Mouse (Mus musculus): Measurements from ENCODE around the gene Nisch. TPM values are rescaled to one million over a fixed set of nuclear protein-coding genes. Genes with fewer than 3 reads are reported as not detected.

Nisch gene
- polyA plus RNA-seq, 1 experiment from 2014 or later, result 197 TPM

GRCm38 (mm10) chr14:31179677-31180365 lies 36.9 kb downstream of the Nisch start:
- Histone ChIP-seq H3K27me3 (ENCODE audit: insufficient read depth, low read length) (no peaks in the 10 kb centered on the region), H3K36me3 (ENCODE audit: insufficient read depth, low read length) (peaks cover 87% of the 10 kb centered on the region), H3K9ac (ENCODE audit: low read depth, low read length) (no peak overlapping the region), H3K4me3 (replicated peaks; ENCODE audit: low read depth, low read length) (no peak overlapping the region), H3K9me3 (replicated peaks; ENCODE audit: low read length) (no peaks in the 10 kb centered on the region), H3K27ac (no peak overlapping the region), H3K4me1 (replicated peaks; ENCODE audit: insufficient read depth, low read length) (no peaks in the 10 kb centered on the region), H3K4me2 (ENCODE audit: low read length) (no peak overlapping the region)
- TF ChIP-seq CTCF (IDR thresholded peaks at IDR 0.05; ENCODE audit: low read depth), result no peak
- DNase-seq (ENCODE audit: low spot score) (no peak), ATAC-seq (replicated peaks; ENCODE audit: low FRiP score, low read depth) (no peak)
- 92% methylated on average over 12 of the region's 12 CpGs for WGBS

GRCm38 (mm10) chr14:31177715-31178114 lies 39.0 kb downstream of the Nisch start:
- no peak overlapping the region for H3K9ac ChIP-seq (ENCODE audit: low read depth, low read length)
- H3K36me3 ChIP-seq (ENCODE audit: insufficient read depth, low read length), result peaks cover 96% of the 10 kb centered on the region
- H3K9me3 ChIP-seq (replicated peaks; ENCODE audit: low read length), result no peaks in the 10 kb centered on the region
- H3K4me1 ChIP-seq (replicated peaks; ENCODE audit: insufficient read depth, low read length), result no peaks in the 10 kb centered on the region
- DNase-seq (ENCODE audit: low spot score) (no peak), ATAC-seq (replicated peaks; ENCODE audit: low FRiP score, low read depth) (no peak)
- WGBS, result 78% methylated on average over 5 of the region's 5 CpGs
- no peak overlapping the region for H3K4me2 ChIP-seq (ENCODE audit: low read length)
- TF ChIP-seq CTCF (IDR thresholded peaks at IDR 0.05; ENCODE audit: low read depth), result no peak
- no peak overlapping the region for H3K27ac ChIP-seq
- no peaks in the 10 kb centered on the region for H3K27me3 ChIP-seq (ENCODE audit: insufficient read depth, low read length)
- H3K4me3 ChIP-seq (replicated peaks; ENCODE audit: low read depth, low read length), result no peak overlapping the region

- no peak overlapping the region for H3K9ac ChIP-seq (ENCODE audit: low read depth, low read length)
- H3K9me3 ChIP-seq (replicated peaks; ENCODE audit: low read length), result no peaks in the 10 kb centered on the region
- no peak for TF ChIP-seq CTCF (IDR thresholded peaks at IDR 0.05; ENCODE audit: low read depth)
- 86% methylated on average over 15 of the region's 16 CpGs for WGBS
- ATAC-seq (replicated peaks; ENCODE audit: low FRiP score, low read depth) (no peak), DNase-seq (ENCODE audit: low spot score) (no peak)
- no peak overlapping the region for H3K4me2 ChIP-seq (ENCODE audit: low read length)
- peaks cover 96% of the 10 kb centered on the region for H3K36me3 ChIP-seq (ENCODE audit: insufficient read depth, low read length)
- no peak overlapping the region for H3K27ac ChIP-seq
- no peaks in the 10 kb centered on the region for H3K27me3 ChIP-seq (ENCODE audit: insufficient read depth, low read length)
- no peaks in the 10 kb centered on the region for H3K4me1 ChIP-seq (replicated peaks; ENCODE audit: insufficient read depth, low read length)
- no peak overlapping the region for H3K4me3 ChIP-seq (replicated peaks; ENCODE audit: low read depth, low read length)
These were observed 39.5 kb downstream of the Nisch start for GRCm38 (mm10) chr14:31177287-31177686.

- Histone ChIP-seq H3K4me3 (replicated peaks; ENCODE audit: low read depth, low read length) (no peak overlapping the region), H3K4me1 (replicated peaks; ENCODE audit: insufficient read depth, low read length) (0 out of 2 replicates have a peak, but pooled peaks cover 4% of the 10 kb centered on the region), H3K9me3 (replicated peaks; ENCODE audit: low read length) (no peaks in the 10 kb centered on the region), H3K36me3 (ENCODE audit: insufficient read depth, low read length) (peaks cover 75% of the 10 kb centered on the region), H3K4me2 (ENCODE audit: low read length) (no peak overlapping the region), H3K27me3 (ENCODE audit: insufficient read depth, low read length) (no peaks in the 10 kb centered on the region), H3K27ac (no peak overlapping the region), H3K9ac (ENCODE audit: low read depth, low read length) (no peak overlapping the region)
- DNase-seq (ENCODE audit: low spot score) (no peak), ATAC-seq (replicated peaks; ENCODE audit: low FRiP score, low read depth) (no peak)
- TF ChIP-seq CTCF (IDR thresholded peaks at IDR 0.05; ENCODE audit: low read depth), result no peak
- 77% methylated on average over 7 of the region's 7 CpGs for WGBS
These were observed 43.2 kb downstream of the Nisch start for GRCm38 (mm10) chr14:31173537-31173936.

- Histone ChIP-seq H3K4me1 (replicated peaks; ENCODE audit: insufficient read depth, low read length) (0 out of 2 replicates have a peak, but pooled peaks cover 5% of the 10 kb centered on the region), H3K4me3 (replicated peaks; ENCODE audit: low read depth, low read length) (no peak overlapping the region), H3K27ac (no peak overlapping the region), H3K4me2 (ENCODE audit: low read length) (no peak overlapping the region), H3K36me3 (ENCODE audit: insufficient read depth, low read length) (peaks cover 72% of the 10 kb centered on the region), H3K9ac (ENCODE audit: low read depth, low read length) (no peak overlapping the region), H3K27me3 (ENCODE audit: insufficient read depth, low read length) (no peaks in the 10 kb centered on the region), H3K9me3 (replicated peaks; ENCODE audit: low read length) (no peaks in the 10 kb centered on the region)
- TF ChIP-seq CTCF (IDR thresholded peaks at IDR 0.05; ENCODE audit: low read depth), result no peak
- no peak for ATAC-seq (replicated peaks; ENCODE audit: low FRiP score, low read depth)
- no peak for DNase-seq (ENCODE audit: low spot score)
- 66% methylated on average over 18 of the region's 18 CpGs for WGBS
These were observed 43.8 kb downstream of the Nisch start for GRCm38 (mm10) chr14:31172781-31173455.

- ATAC-seq (replicated peaks; ENCODE audit: low FRiP score, low read depth), result no peak
- H3K9me3 ChIP-seq (replicated peaks; ENCODE audit: low read length), result no peaks in the 10 kb centered on the region
- 96% methylated on average over 15 of the region's 15 CpGs for whole genome bisulfite sequencing
- H3K4me3 ChIP-seq (replicated peaks; ENCODE audit: low read depth, low read length), result no peak overlapping the region
- no peak for DNase-seq (ENCODE audit: low spot score)
- TF ChIP-seq CTCF (IDR thresholded peaks at IDR 0.05; ENCODE audit: low read depth), result no peak
- H3K36me3 ChIP-seq (ENCODE audit: insufficient read depth, low read length), result peaks cover 61% of the 10 kb centered on the region
- no peak overlapping the region for H3K9ac ChIP-seq (ENCODE audit: low read depth, low read length)
- no peak overlapping the region for H3K27ac ChIP-seq
- 0 out of 2 replicates have a peak, but pooled peaks cover 5% of the 10 kb centered on the region for H3K4me1 ChIP-seq (replicated peaks; ENCODE audit: insufficient read depth, low read length)
- H3K27me3 ChIP-seq (ENCODE audit: insufficient read depth, low read length), result no peaks in the 10 kb centered on the region
- no peak overlapping the region for H3K4me2 ChIP-seq (ENCODE audit: low read length)
These were observed 44.9 kb downstream of the Nisch start for GRCm38 (mm10) chr14:31171821-31172220.
